Mouse (Mus musculus): ENCODE results near the gene Phlda3. TPM values are rescaled to one million over a fixed set of nuclear protein-coding genes. Genes with fewer than 3 reads are reported as not detected.

The Phlda3 gene
- polyA plus RNA-seq, 1 experiment from 2014 or later, result 86.2 TPM

- Histone ChIP-seq H3K27ac (peak within 1 kb of the TSS; percentile 59), H3K9me3 (replicated peaks) (no peaks in the 10 kb centered on the region), H3K4me2 (peak within 1 kb of the TSS; percentile 95), H3K4me1 (peaks cover 63% of the 10 kb centered on the region), H3K4me3 (replicated peaks) (peak within 1 kb of the TSS; percentile 57), H3K27me3 (peaks cover 47% of the 10 kb centered on the region), H3K9ac (peak within 1 kb of the TSS; percentile 55), H3K36me3 (no peaks in the 10 kb centered on the region)
- under 1% methylated on average over 63 of the region's 63 CpGs for WGBS
- peak; percentile 41 for ATAC-seq (replicated peaks; ENCODE audit: low FRiP score)
These were observed 52.7 kb downstream of the Phlda3 start, which contains the start of gene Lad1 for GRCm38 (mm10) chr1:135818481-135819086. Gene Lad1 (plus strand): TSS chr1:135818598.

Other genes starting within 250 kb of the Phlda3 start
- gene Nav1, start 158.8 kb upstream of the Phlda3 start, polyA plus RNA-seq (2015; fragmentation: Nextera tagmentation; extraction: Ambion mirVana), result 16.4 and 16.6 TPM in 2 replicates
- 119 and 137 TPM in 2 replicates for gene Csrp1, start 46.1 kb upstream of the Phlda3 start, polyA plus RNA-seq (2015; fragmentation: Nextera tagmentation; extraction: Ambion mirVana)
- 36.1 and 56.2 TPM in 2 replicates for gene Tnni1, start 13.3 kb downstream of the Phlda3 start, polyA plus RNA-seq (2015; fragmentation: Nextera tagmentation; extraction: Ambion mirVana)
- 21.7 and 22.1 TPM in 2 replicates for gene Lad1, start 52.5 kb downstream of the Phlda3 start, polyA plus RNA-seq (2015; fragmentation: Nextera tagmentation; extraction: Ambion mirVana)
- 22.2 and 39.9 TPM in 2 replicates for gene Tnnt2, start 70.2 kb downstream of the Phlda3 start, polyA plus RNA-seq (2015; fragmentation: Nextera tagmentation; extraction: Ambion mirVana)
- gene Pkp1, start 153.1 kb downstream of the Phlda3 start, polyA plus RNA-seq (2015; fragmentation: Nextera tagmentation; extraction: Ambion mirVana), result 0.35 and 0.57 TPM in 2 replicates
- gene Igfn1, start 240.2 kb downstream of the Phlda3 start, polyA plus RNA-seq (2015; fragmentation: Nextera tagmentation; extraction: Ambion mirVana), result 0.12 and 0.14 TPM in 2 replicates
- 206 and 224 TPM in 2 replicates for gene Tmem9, start 242.0 kb downstream of the Phlda3 start, polyA plus RNA-seq (2015; fragmentation: Nextera tagmentation; extraction: Ambion mirVana)

Data from kidney, embryonic 15.5 days (tissue).